Comparison of ENCODE assay signal across 8 mouse cellular contexts in the genomic region with DNA sequence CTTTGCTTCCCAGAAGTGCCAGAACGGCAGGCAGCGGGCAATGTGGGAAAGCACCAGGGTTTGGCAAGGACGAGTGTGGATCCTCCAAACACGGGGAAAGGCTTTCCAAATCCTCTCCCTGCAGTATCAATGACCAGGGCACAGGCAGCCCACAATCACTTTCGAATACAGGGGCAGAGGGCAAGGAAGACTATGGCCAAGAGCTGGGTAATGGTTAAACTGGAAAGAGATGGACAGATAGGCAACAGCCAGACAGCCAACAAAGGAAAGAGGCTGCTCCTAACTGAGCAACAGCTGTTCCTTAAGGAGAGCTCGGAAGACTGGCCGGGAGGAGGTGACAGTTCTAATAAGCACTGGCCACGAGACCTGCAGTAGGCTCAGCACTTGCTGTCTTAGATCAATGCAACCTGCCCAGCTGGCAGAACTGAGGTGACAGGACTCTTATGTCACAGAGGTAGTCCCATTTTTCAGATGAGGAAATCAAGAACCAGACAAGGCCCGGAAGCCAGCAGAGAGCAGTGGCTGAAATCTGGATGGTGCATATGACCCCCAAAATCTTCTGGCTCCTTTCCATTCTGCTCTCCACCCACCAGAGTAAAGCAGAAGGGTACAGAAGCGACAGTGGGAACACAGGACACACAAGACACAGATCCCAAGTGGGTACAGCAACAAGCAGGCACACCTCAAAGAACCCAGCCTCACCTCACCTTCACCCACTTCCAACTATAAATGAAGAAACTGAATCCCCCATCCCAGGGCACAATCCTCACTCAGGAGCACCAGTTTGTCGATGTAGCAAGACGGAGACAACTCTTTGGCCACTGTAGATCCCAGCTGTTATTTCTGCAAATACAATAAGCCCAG. TPM values are rescaled to one million over a fixed set of nuclear protein-coding genes. Genes with fewer than 3 reads are reported as not detected.
DNase-seq lines count a peak whose midpoint lies in the region; ATAC-seq lines count a peak whose summit lies in the region.

No protein-coding gene starts in this region.

- H3K9me3 ChIP-seq in neural tube, embryonic 11.5 days (ENCODE audit: control insufficient read depth, low read length), result no peaks in the 10 kb centered on the region
- H3K9me3 ChIP-seq in forebrain, embryonic 15.5 days, result no peaks in the 10 kb centered on the region
- H3K9me3 ChIP-seq in limb, embryonic 13.5 days, result no peaks in the 10 kb centered on the region
- no peaks in the 10 kb centered on the region for H3K9me3 ChIP-seq in stomach, embryonic 14.5 days (ENCODE audit: control insufficient read depth, low read depth, low read length)

- ATAC-seq in neural tube, embryonic 11.5 days (ENCODE audit: insufficient read depth, low FRiP score, low TSS enrichment), result no peak
- ATAC-seq in forebrain, embryonic 15.5 days (replicated peaks), result no peak
- ATAC-seq in limb, embryonic 13.5 days (ENCODE audit: low FRiP score, low read depth), result no peak
- ATAC-seq in stomach, embryonic 14.5 days (ENCODE audit: insufficient number of reproducible peaks, insufficient read depth, low FRiP score, low read depth), result no peak
- ATAC-seq in frontal cortex, adult (ENCODE audit: low TSS enrichment), result no peak

- 0 out of 2 replicates have a peak overlapping the region, but pooled peaks have one; percentile 63 for H3K27ac ChIP-seq in neural tube, embryonic 11.5 days (ENCODE audit: low read depth, low read length)
- peak overlapping the region; percentile 80; the same call in 1 of the 2 replicates for H3K27ac ChIP-seq in forebrain, embryonic 15.5 days (replicated peaks)
- no peak overlapping the region for H3K27ac ChIP-seq in limb, embryonic 13.5 days
- no peak overlapping the region for H3K27ac ChIP-seq in stomach, embryonic 14.5 days (ENCODE audit: low read length)

- no peak for DNase-seq in neural tube, embryonic 11.5 days (ENCODE audit: low spot score)
- no peak for DNase-seq in neural tube, embryonic 10.5 days (ENCODE audit: extremely low spot score, low spot score)
- DNase-seq in embryo, embryonic 11 days, result no peak
- no peak for DNase-seq in T-cell, adult 2 months (ENCODE audit: low spot score)

- peak overlapping the region; percentile 91 for H3K4me3 ChIP-seq in neural tube, embryonic 11.5 days (ENCODE audit: low read depth, low read length)
- H3K4me3 ChIP-seq in forebrain, embryonic 15.5 days, result peak overlapping the region; percentile 91
- peak overlapping the region; percentile 85 for H3K4me3 ChIP-seq in limb, embryonic 13.5 days
- H3K4me3 ChIP-seq in stomach, embryonic 14.5 days (ENCODE audit: low read depth, low read length), result peak overlapping the region; percentile 76

- peaks cover 34% of the 10 kb centered on the region for H3K36me3 ChIP-seq in neural tube, embryonic 11.5 days (ENCODE audit: control insufficient read depth, insufficient read depth, low read length)
- peaks cover 49% of the 10 kb centered on the region for H3K36me3 ChIP-seq in forebrain, embryonic 15.5 days
- H3K36me3 ChIP-seq in limb, embryonic 13.5 days, result peaks cover 55% of the 10 kb centered on the region
- H3K36me3 ChIP-seq in stomach, embryonic 14.5 days (ENCODE audit: control insufficient read depth, insufficient read depth, low read length), result peaks cover 54% of the 10 kb centered on the region

- no peaks in the 10 kb centered on the region for H3K27me3 ChIP-seq in neural tube, embryonic 11.5 days (ENCODE audit: control insufficient read depth, insufficient read depth, low read length)
- no peaks in the 10 kb centered on the region for H3K27me3 ChIP-seq in forebrain, embryonic 15.5 days
- H3K27me3 ChIP-seq in limb, embryonic 13.5 days, result no peaks in the 10 kb centered on the region
- H3K27me3 ChIP-seq in stomach, embryonic 14.5 days (ENCODE audit: control insufficient read depth, insufficient read depth, low read length), result no peaks in the 10 kb centered on the region

- H3K4me2 ChIP-seq in neural tube, embryonic 11.5 days (ENCODE audit: low read depth), result peak overlapping the region; percentile 67
- peak overlapping the region; percentile 78 for H3K4me2 ChIP-seq in forebrain, embryonic 15.5 days (replicated peaks)
- H3K4me2 ChIP-seq in limb, embryonic 13.5 days (replicated peaks), result peak overlapping the region; percentile 86
- peak overlapping the region; percentile 73 for H3K4me2 ChIP-seq in stomach, embryonic 14.5 days (replicated peaks; ENCODE audit: low read depth, low read length)

- H3K9ac ChIP-seq in neural tube, embryonic 11.5 days (ENCODE audit: low read length), result peak overlapping the region; percentile 97
- peak overlapping the region; percentile 91 for H3K9ac ChIP-seq in forebrain, embryonic 15.5 days (replicated peaks)
- H3K9ac ChIP-seq in limb, embryonic 13.5 days, result peak overlapping the region; percentile 95
- H3K9ac ChIP-seq in stomach, embryonic 14.5 days (replicated peaks; ENCODE audit: low read depth, low read length), result peak overlapping the region; percentile 83

- WGBS in neural tube, embryonic 11.5 days, result 74% methylated on average over 12 of the region's 12 CpGs
- WGBS in forebrain, embryonic 15.5 days, result 70% methylated on average over 12 of the region's 12 CpGs
- 65% methylated on average over 12 of the region's 12 CpGs for WGBS in limb, embryonic 13.5 days
- WGBS in stomach, embryonic 14.5 days, result 59% methylated on average over 12 of the region's 12 CpGs

- H3K4me1 ChIP-seq in neural tube, embryonic 11.5 days (ENCODE audit: control insufficient read depth, insufficient read depth, low read length), result peaks cover 8% of the 10 kb centered on the region; the same call in 1 of the 2 replicates
- H3K4me1 ChIP-seq in forebrain, embryonic 15.5 days, result peaks cover 33% of the 10 kb centered on the region
- peaks cover 21% of the 10 kb centered on the region for H3K4me1 ChIP-seq in limb, embryonic 13.5 days
- H3K4me1 ChIP-seq in stomach, embryonic 14.5 days (ENCODE audit: control insufficient read depth, insufficient read depth, low read length), result peaks cover 11% of the 10 kb centered on the region

RNA-seq across cellular contexts. Expression of gene Snhg11, which starts 15.4 kb away (rescaled TPM):
- polyA plus RNA-seq in neural tube, embryonic 11.5 days (2014; fragmentation: Nextera tagmentation; extraction: Ambion mirVana), result 39.6 and 42.3 TPM in 2 replicates
- polyA plus RNA-seq in forebrain, embryonic 15.5 days (2015; fragmentation: Nextera tagmentation; extraction: Ambion mirVana), result 108 and 109 TPM in 2 replicates
- polyA plus RNA-seq in limb, embryonic 13.5 days (2015; fragmentation: Nextera tagmentation; extraction: Ambion mirVana), result 8.7 and 9.9 TPM in 2 replicates
- polyA plus RNA-seq in stomach, embryonic 14.5 days (2014; fragmentation: Nextera tagmentation; extraction: Ambion mirVana), result 6.5 and 10.0 TPM in 2 replicates

RNA-seq across cellular contexts. Expression of gene Ralgapb, which starts 49.7 kb away (rescaled TPM):
- 23.1 and 24.8 TPM in 2 replicates for polyA plus RNA-seq in neural tube, embryonic 11.5 days (2014; fragmentation: Nextera tagmentation; extraction: Ambion mirVana)
- 23.8 and 27.7 TPM in 2 replicates for polyA plus RNA-seq in forebrain, embryonic 15.5 days (2015; fragmentation: Nextera tagmentation; extraction: Ambion mirVana)
- 17.5 and 18.6 TPM in 2 replicates for polyA plus RNA-seq in limb, embryonic 13.5 days (2015; fragmentation: Nextera tagmentation; extraction: Ambion mirVana)
- 26.8 and 26.9 TPM in 2 replicates for polyA plus RNA-seq in stomach, embryonic 14.5 days (2014; fragmentation: Nextera tagmentation; extraction: Ambion mirVana)

RNA-seq across cellular contexts. Expression of gene Lbp, which starts 53.7 kb away (rescaled TPM):
- polyA plus RNA-seq in neural tube, embryonic 11.5 days (2014; fragmentation: Nextera tagmentation; extraction: Ambion mirVana), result 1.7 and 1.8 TPM in 2 replicates
- 2.4 and 2.7 TPM in 2 replicates for polyA plus RNA-seq in forebrain, embryonic 15.5 days (2015; fragmentation: Nextera tagmentation; extraction: Ambion mirVana)
- 3.9 and 4.7 TPM in 2 replicates for polyA plus RNA-seq in limb, embryonic 13.5 days (2015; fragmentation: Nextera tagmentation; extraction: Ambion mirVana)
- polyA plus RNA-seq in stomach, embryonic 14.5 days (2014; fragmentation: Nextera tagmentation; extraction: Ambion mirVana), result 3.5 and 5.3 TPM in 2 replicates

Comparison
In these comparisons a context has a peak if more than half of its experiments do, and no peak if none do; other contexts are left out.
1. H3K27ac ChIP-seq: peak in neural tube, embryonic 11.5 days (single experiment) and forebrain, embryonic 15.5 days (single experiment); none in limb, embryonic 13.5 days (single experiment) and stomach, embryonic 14.5 days (single experiment).
2. Peak in every context shown above with its lines, with median percentiles within 50 percentile points of each other: H3K4me2 ChIP-seq, H3K4me3 ChIP-seq and H3K9ac ChIP-seq.